Mouse (Mus musculus): ENCODE results near the gene Arhgap9.

DNA sequence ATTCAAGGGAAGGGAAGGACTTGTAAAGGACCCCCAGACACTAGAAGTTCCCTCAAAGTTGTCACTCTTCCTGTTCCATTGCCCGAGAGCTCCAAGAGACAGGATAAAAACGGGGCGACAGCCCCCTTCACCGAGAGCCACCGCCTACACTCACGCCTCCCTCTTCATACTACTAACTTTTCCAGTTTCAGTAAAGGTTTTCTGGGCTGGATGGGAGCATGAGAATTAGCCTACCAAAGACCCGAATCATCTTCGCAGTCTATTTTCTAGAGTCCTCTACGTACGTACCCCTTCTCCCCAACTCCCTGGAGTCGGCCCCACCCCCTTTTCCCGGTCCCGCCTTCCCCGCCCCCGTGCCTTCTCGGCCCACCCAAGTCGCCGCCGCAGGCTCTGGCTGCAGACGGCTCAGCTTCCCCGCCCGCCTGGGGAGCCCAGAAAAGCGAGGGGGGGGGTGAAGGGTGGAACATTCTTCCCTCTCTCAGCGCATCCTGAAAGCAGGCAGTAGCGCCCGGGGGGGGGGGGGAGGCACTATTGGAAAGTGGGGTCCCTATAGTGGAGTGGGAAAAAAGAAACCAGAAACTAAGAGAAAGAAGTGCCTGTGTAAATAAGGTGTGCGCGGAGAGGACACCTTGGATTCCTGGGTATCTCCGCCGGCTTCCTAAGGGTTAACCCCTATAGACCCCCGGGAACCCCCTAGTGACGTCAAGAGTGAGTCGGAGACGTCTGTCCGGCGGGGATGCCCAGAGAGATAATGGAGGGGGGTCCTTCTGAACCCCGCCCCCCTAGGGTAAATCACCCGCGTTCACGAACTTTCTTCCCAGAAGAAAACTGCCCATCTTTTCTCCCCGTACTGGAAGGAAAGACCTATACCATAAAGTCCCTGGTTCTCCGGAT, 18.2 kb downstream of the Arhgap9 start:
- no peak for TF ChIP-seq CTCF (IDR thresholded peaks at IDR 0.05; ENCODE audit: low read depth, low read length)
- no peak for TF ChIP-seq POLR2A (IDR thresholded peaks at IDR 0.05; ENCODE audit: extremely low read depth, insufficient read depth, low read length)

All from liver, adult 2 months (tissue).